Mouse (Mus musculus) mature B cell (primary cell): ENCODE data around the gene Rora.
"Not testable (repeated sequence)": the region's sequence is repeated elsewhere in the genome, so short reads cannot be mapped to it uniquely, and the experiment has no call there.

Experiments
- in situ Hi-C: fragments of 300-500 bp; cut with MboI; formaldehyde crosslinking; loops from 2 replicates; pipeline ENCODE4 v1.14.3; 2019

The Rora gene

GRCm38 (mm10) chr9:69087325-69087724 lies 433.7 kb downstream of the Rora start:
- in situ Hi-C loops = no loop called here

- in situ Hi-C loops = no loop called here
Observed at GRCm38 (mm10) chr9:69090749-69091270, 437.2 kb downstream of the Rora start.

- in situ Hi-C loops = no loop called here
Observed at GRCm38 (mm10) chr9:69092119-69093013, 438.8 kb downstream of the Rora start.

GRCm38 (mm10) chr9:69100153-69100756 lies 446.7 kb downstream of the Rora start:
- in situ Hi-C loops = not testable (repeated sequence)

- in situ Hi-C loops = no loop called here
Observed at GRCm38 (mm10) chr9:69104321-69104720, 450.7 kb downstream of the Rora start.

DNA sequence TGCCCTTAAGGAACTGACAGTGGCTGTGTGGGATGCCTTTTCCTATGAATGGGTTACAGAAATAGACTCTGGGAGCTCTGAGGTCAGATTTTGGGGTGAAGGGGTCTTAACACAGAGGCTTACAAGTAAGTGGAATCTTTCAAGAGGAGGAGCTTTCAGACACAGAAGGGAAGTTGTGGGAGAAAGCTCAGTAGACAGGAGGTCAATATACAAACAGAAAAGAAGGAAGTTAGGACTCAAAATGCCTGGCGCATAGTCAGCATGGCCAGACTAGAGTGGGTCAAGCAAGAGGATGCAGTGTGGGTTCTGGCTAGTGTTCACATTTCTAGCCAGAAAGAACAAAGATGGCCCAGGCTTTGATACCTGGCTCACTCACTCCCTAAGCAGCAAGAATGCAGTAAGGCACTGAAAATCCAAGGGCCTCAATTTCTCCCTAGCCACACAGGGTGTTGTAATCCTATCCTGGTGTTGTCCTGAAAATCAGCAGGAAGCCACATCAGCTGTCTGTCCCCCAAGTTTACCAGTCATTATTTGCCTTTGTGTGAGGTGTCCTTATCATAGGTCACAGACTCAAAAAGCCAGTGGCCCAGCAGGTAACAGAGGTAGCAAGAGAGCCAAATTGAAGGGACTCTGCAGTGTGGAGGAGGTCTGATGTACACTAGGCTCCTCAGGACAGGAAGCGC lies 456.2 kb downstream of the Rora start:
- in situ Hi-C loops = no loop called here

GRCm38 (mm10) chr9:69110301-69110674 lies 456.7 kb downstream of the Rora start:
- in situ Hi-C loops = no loop called here

DNA sequence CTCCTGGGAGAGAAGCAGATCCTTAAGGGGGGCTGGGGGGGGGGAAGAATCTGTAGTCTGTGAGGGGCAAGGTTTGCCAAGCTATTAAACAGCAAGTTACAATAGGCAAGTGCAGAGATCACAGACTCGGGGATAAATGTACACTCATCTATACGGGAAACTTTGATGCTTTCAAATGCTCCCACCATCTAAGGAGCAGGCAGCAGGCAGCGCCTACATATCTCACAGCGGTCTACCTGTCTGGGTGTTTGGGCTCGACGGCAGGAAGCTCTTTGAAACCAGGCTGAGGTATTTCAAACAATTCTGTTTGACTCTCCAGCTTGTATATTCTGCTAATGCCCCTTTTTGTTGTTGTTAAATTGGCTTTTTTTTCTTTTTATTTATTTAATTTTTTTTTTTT lies 457.1 kb downstream of the Rora start:
- in situ Hi-C loops = no loop called here

DNA sequence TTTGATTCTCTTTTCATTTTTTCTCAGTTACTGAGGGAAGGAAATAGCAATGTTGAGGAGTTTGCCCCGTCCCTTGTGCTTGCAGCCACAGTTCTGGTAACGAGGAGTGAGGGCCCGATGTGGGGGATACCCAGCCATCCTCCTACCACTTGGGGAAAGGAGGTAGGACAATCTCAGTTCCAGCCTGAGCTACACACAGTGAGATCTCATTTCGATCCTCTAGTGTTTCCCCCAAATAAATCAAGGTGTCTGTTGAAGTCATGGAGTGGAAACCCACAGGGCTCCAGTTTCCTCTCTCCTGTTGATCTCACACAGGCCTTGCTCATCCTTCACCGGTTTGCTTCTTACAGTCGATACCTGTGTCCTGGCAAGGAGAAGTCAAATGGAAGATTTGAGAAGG lies 458.0 kb downstream of the Rora start:
- in situ Hi-C loops = no loop called here

DNA sequence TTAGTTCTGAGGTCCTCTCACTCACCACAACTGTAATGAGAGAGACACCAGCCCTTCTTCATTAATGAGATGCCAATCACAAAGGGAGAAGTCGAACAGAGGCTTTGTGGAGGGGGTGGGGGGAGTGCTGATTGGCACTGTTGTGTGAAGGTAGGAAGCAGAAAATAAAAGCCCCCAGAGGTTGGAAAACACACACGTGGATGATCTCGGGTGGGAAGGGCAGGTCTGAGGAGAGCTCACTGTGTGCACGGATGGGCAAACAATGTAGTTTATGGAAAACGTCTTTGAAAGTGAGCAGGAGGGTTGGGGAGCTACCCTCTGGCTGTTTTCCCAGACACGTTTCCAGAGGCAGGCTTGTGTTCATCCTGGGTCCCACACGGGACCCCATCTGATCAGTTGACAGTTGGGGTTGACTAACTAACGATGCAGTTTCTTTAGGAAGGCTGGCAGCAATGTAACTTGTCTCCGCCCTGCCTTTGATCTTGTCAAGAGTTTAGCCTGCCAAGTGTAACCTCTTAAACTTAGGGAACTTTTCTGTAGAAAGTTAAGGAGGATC lies 460.9 kb downstream of the Rora start:
- in situ Hi-C loops = no loop called here

DNA sequence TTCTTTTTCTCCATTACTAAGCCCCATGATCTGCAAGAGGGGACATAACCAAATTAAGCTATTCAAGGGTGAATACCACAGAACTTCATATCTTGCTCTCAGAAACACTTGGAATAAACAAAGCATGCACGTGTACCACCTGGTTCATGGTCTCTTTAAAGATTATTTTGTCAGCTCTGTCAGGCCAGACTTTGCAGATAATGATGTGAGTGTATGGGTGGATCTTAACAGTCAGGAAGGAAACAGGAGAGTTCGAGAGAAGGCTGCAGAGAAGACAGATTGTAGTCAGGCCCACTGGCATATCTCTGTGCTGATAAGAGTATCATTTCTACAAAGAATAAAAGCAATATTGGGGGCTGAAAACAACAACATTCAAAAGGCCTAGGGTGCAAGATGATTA lies 463.2 kb downstream of the Rora start:
- in situ Hi-C loops = no loop called here

DNA sequence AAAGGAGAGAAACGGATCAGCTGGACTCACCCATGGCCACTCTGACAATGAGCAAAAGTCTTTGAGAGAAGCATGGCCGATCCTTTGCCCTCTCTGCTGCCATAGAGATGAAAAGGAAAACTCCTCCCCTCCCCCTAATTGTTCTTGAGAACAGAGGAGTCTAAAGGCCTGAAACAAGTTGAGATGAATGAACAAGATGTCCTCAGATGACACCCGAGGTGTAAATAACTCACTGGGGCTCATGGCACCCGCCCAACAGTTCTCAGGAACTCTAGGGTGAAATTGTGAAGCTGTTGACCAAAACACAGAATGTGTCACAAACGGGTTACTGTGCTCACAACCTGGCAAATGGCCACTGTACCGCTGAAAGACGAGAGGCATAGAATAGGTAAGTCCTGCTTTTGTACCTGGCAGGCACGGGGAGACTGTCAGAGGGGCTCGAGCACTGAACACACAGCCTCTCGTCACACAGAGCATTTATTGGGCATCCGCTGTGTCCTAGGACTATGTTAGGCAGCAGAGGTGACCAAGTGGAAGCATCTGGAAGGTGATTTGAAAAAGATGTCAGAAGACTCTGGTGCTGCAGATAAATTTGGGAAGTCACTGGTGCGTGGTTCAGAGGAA lies 467.6 kb downstream of the Rora start:
- in situ Hi-C loops = no loop called here

GRCm38 (mm10) chr9:69125011-69125786 lies 471.6 kb downstream of the Rora start:
- in situ Hi-C loops = no loop called here

DNA sequence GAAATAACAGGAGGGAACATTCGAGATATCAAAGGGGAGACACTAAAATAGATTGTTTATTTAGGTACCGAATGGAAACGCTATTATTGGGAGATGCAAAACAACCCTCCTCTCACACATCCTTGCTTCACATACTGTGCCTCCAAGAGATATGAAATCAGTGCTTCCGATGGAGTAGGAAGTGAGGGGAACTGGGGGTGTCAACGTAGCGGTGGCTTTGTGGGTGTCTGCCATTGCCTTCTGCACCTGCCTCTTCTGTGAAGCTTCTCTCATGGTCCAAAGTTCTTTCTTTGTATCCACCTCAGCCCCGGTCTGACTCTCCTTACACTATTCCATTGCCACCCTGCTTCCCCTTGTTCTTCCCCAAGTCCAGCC lies 472.2 kb downstream of the Rora start:
- in situ Hi-C loops = no loop called here

GRCm38 (mm10) chr9:69126595-69126994 lies 473.0 kb downstream of the Rora start:
- in situ Hi-C loops = no loop called here

GRCm38 (mm10) chr9:69128335-69128734 lies 474.7 kb downstream of the Rora start:
- in situ Hi-C loops = no loop called here

- in situ Hi-C loops = no loop called here
Observed at GRCm38 (mm10) chr9:69132995-69133394, 479.4 kb downstream of the Rora start.

- in situ Hi-C loops = no loop called here
Observed at GRCm38 (mm10) chr9:69133696-69134095, 480.1 kb downstream of the Rora start.

DNA sequence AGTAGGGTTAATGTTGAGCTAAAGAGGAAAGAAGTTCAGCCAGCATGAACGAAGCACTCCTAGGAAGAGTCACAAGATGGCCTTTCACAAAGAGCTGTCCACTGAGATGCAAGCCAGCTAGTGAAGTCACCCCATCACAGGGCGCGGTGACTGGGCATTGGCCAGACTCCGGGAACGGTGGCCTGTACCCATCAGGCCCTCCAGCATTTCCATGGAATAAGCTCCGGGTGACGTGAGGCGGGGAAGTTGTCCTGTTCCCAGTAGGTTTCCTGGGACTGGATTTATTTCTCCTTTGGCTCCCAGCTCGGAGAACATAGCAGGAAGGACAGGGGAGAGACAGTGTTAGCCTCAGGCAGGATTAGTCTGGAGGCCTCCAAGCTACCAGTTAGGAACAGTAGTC lies 481.0 kb downstream of the Rora start:
- in situ Hi-C loops = no loop called here

DNA sequence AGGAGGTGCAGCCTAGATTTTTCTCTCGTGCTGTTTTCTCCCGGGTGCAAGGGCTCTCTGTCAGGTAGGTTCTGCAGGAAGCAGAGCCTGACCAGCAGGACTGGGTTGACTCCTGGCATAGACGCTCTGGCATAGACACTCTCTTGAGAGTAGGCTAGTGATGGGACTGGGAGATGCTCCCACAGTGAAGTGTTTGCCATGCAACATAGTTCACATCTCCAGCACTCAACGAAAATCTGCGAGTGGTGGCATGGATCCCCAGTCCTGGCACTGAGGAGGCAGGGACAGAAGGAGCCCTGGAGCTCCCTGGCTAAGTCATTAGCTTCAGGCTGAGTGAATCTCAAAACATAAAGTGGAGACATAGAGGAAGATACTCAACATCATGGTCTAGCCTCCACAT lies 483.2 kb downstream of the Rora start:
- in situ Hi-C loops = no loop called here

DNA sequence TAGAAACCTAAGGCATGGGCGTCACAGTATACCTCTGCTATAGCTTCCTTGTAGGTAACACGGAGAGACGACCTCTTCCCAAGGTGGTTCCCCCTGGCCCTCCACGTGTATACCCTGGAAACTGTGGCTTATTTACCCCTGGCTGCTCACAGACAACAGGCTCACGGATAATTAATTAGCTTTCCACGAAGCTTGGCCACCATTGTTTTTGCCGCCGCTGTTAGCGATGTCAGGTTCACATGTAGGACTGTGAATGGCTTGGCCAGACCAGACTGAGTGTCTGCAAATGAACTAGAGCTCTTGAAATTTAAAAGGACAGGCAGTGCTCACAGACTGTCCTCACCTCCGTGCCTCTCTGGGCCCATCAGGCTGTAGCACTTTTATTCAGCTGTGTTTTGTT lies 483.8 kb downstream of the Rora start:
- in situ Hi-C loops = no loop called here
